ENCODE assay signal across 8 mouse cellular contexts in the genomic region with DNA sequence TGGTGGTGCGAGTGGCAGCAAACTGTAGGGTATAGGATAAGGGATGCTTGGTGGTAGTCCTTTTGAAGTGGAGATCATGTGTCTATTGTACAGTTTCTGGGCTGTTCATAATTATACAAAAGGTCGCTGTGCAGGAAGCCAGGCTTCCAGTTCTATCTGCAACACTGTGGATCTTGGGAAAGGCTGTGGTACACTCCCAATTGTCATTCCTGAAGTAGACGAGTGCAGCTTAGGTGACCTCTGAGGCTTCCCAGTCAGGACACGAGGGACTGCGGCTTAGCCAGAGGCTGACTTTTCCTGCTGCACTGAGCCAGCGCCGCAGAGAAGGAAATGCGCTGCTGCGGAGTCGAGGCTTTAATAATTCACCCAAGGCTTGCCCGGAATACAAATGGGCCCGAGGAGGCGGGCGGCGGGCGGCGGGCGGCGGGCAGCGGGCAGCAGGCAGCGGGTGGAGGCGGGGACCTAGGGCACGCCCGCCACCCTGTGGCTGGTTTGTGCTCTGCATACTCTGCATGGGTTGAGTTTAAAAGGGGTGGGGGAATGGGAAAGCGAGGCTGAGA. TPM values are rescaled to one million over a fixed set of nuclear protein-coding genes. Genes with fewer than 3 reads are reported as not detected.
DNase-seq lines count a peak whose midpoint lies in the region; ATAC-seq lines count a peak whose summit lies in the region.

No protein-coding gene starts in this region.

- no peaks in the 10 kb centered on the region for H3K4me1 ChIP-seq in intestine, embryonic 16.5 days (ENCODE audit: control insufficient read depth, insufficient read depth, low read length)
- H3K4me1 ChIP-seq in limb, embryonic 12.5 days (replicated peaks) = no peaks in the 10 kb centered on the region
- no peaks in the 10 kb centered on the region for H3K4me1 ChIP-seq in midbrain, embryonic 12.5 days

- no peak overlapping the region for H3K27ac ChIP-seq in intestine, embryonic 16.5 days (ENCODE audit: low read length)
- H3K27ac ChIP-seq in limb, embryonic 12.5 days = no peak overlapping the region
- H3K27ac ChIP-seq in midbrain, embryonic 12.5 days (replicated peaks) = no peak overlapping the region

- no peaks in the 10 kb centered on the region; the same call in 1 of the 2 replicates for H3K27me3 ChIP-seq in intestine, embryonic 16.5 days (replicated peaks; ENCODE audit: control insufficient read depth, insufficient read depth, low read length)
- peaks cover 22% of the 10 kb centered on the region for H3K27me3 ChIP-seq in limb, embryonic 12.5 days
- no peaks in the 10 kb centered on the region; the same call in 1 of the 2 replicates for H3K27me3 ChIP-seq in midbrain, embryonic 12.5 days

- H3K4me2 ChIP-seq in intestine, embryonic 16.5 days (ENCODE audit: low read depth, low read length) = peak overlapping the region; percentile 57
- H3K4me2 ChIP-seq in limb, embryonic 12.5 days = peak overlapping the region; percentile 51
- peak overlapping the region; percentile 47 for H3K4me2 ChIP-seq in midbrain, embryonic 12.5 days (replicated peaks)

- H3K36me3 ChIP-seq in intestine, embryonic 16.5 days (ENCODE audit: control insufficient read depth, insufficient read depth, low read length) = no peaks in the 10 kb centered on the region
- H3K36me3 ChIP-seq in limb, embryonic 12.5 days = no peaks in the 10 kb centered on the region
- H3K36me3 ChIP-seq in midbrain, embryonic 12.5 days = no peaks in the 10 kb centered on the region

- H3K4me3 ChIP-seq in intestine, embryonic 16.5 days (ENCODE audit: low read length) = peak overlapping the region; percentile 37
- peak overlapping the region; percentile 32 for H3K4me3 ChIP-seq in limb, embryonic 12.5 days (replicated peaks)
- H3K4me3 ChIP-seq in midbrain, embryonic 12.5 days = peak overlapping the region; percentile 22; the same call in 1 of the 2 replicates

- DNase-seq in 3T3-L1 (ENCODE audit: low read depth, low spot score) (peak; percentile 51), adipocyte (ENCODE audit: low spot score) (peak; percentile 55)
- DNase-seq in gastrocnemius, postnatal 14 days = peak; percentile 35
- DNase-seq in spleen, postnatal 14 days (ENCODE audit: low spot score in 2 of 2) = peak; percentile 8 to 10

- intact Hi-C loops in gastrocnemius, postnatal 14 days (cut with DNase I; ENCODE audit: low total_unique reads) = loop anchor here (5.0 kb wide), 1 partner anchor 174 kb away; no protein-coding TSS in a partner anchor

- WGBS in intestine, embryonic 16.5 days = 12% methylated on average over 25 of the region's 25 CpGs
- 19% methylated on average over 23 of the region's 25 CpGs for WGBS in limb, embryonic 12.5 days
- WGBS in midbrain, embryonic 12.5 days = 12% methylated on average over 24 of the region's 25 CpGs

- ATAC-seq in common myeloid progenitor, adult 5-6 weeks (replicated peaks; ENCODE audit: low read depth, poor library complexity, severe bottlenecking) = peak; percentile 99
- peak; percentile 73 for ATAC-seq in intestine, embryonic 16.5 days
- peak; percentile 47; the same call in 1 of the 2 replicates for ATAC-seq in limb, embryonic 12.5 days (ENCODE audit: insufficient number of reproducible peaks, insufficient read depth, low FRiP score, low TSS enrichment, low read depth)
- peak; percentile 90 for ATAC-seq in midbrain, embryonic 12.5 days (ENCODE audit: low FRiP score, low read depth)

- no peaks in the 10 kb centered on the region for H3K9me3 ChIP-seq in intestine, embryonic 16.5 days (ENCODE audit: control insufficient read depth, low read length)
- no peaks in the 10 kb centered on the region for H3K9me3 ChIP-seq in limb, embryonic 12.5 days
- H3K9me3 ChIP-seq in midbrain, embryonic 12.5 days = no peaks in the 10 kb centered on the region

- peak overlapping the region; percentile 54; the same call in 1 of the 2 replicates for H3K9ac ChIP-seq in intestine, embryonic 16.5 days (ENCODE audit: low read depth, low read length)
- no peak overlapping the region for H3K9ac ChIP-seq in limb, embryonic 12.5 days (replicated peaks)
- H3K9ac ChIP-seq in midbrain, embryonic 12.5 days (replicated peaks) = peak overlapping the region; percentile 37; the same call in 1 of the 2 replicates

RNA-seq across cellular contexts. Expression of a gene that starts 45.4 kb away (rescaled TPM):
- 362 and 365 TPM in 2 replicates for total RNA-seq in common myeloid progenitor, adult 5-6 weeks (2017)
- total RNA-seq in gastrocnemius, postnatal 14 days (2021) = 10 to 100 TPM; 14.2 to 16.7 TPM
- polyA plus RNA-seq in intestine, embryonic 16.5 days (2015; fragmentation: Nextera tagmentation; extraction: Ambion mirVana) = 165 and 205 TPM in 2 replicates
- 601 and 622 TPM in 2 replicates for polyA plus RNA-seq in limb, embryonic 12.5 days (2016; fragmentation: Nextera tagmentation; extraction: Ambion mirVana)
- 702 and 720 TPM in 2 replicates for polyA plus RNA-seq in midbrain, embryonic 12.5 days (2016; fragmentation: Nextera tagmentation; extraction: Ambion mirVana)

Comparison
In these comparisons a context has a peak if more than half of its experiments do, and no peak if none do; other contexts are left out.
1. ATAC-seq: peak in every context shown above with its lines; median percentile 99 in common myeloid progenitor, adult 5-6 weeks; 90 in midbrain, embryonic 12.5 days; 73 in intestine, embryonic 16.5 days; 47 in limb, embryonic 12.5 days.